Mouse (Mus musculus) monocyte, adult 2 months (primary cell): ENCODE data around the gene Mgll.

Experiments used
- DNase-seq, 2 experiments: peaks; one replicate each; pipeline ENCODE4 v3.0.0; 2022; ENCODE audit warnings: low spot score in 2 of 2, low read depth in 1 of 2

Gene Mgll

DNA sequence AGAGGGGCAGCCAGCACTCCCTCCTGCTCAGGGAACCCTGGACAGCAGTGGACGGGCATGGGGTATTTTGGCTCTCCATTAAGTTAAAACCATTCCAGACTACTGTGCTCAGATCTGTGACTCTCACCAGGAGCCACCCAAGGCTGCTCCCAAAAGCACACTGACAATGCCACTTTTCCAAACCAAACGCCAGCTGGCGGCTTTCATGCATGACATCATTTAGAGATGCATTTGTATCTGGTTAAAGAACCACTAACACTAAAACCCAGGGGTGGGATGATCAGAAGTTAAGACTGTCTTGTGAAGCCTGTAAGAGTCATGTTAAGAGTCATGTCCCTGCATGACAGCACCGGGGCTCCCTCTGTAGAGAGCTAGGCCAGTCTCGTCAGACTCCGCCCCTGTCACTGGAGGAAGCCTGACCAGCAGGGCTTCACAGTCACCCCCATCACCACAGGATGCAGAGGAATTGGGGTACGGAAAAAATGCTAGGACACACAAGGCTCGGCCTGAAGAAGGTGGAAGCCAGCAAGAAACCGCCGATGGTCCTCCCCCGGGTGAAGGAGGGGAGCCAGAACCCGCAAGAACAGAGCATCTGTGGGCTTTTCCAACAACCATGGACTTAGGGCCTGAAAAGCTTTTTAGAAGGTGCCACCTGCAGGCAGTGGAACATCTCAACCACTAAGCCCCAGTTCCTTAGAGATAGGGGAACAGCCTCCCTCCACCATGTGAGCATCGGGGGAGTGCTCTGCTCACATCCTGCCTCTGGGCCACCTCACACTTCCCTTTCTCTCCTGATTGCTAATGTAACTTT lies 103.4 kb downstream of the Mgll start:
- peak; percentile 28 to 36 for DNase-seq

DNA sequence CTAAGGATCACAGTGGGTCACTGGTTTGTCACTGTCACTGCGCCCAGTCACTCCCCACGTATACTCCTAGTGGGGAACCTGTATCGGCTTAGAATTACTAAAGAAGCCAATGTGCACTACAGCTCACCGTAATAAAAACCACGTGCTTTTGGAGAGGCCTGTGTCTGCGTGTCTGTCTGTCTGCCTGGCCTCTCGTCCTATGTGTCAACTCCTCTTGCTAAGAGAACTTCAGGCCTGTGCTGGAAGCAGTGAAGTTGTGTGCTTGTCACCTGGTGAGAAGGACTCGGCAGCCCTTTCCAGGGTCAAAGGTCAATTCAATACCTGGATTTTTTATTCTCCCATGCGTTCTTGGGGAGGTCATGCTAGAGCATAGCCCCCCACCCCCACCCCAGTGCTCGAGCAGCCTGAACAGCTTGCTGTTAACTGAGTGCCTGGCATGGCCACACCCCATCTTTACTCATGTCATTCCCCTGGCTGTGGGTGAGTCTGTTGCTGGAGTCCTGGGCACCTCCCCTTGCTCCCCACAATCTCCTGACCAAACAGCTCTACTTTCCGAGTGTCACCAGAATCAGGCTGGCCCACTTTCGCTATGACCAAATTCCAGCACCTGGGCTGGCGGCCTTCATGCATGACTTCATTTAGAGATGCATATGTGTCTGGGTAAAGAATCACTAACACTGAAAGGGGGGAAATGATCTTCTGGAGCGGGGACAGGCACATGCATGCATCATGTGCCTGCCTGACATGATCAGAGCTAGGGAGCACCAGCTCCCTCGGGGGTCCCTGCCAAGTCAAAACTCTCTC lies 104.2 kb downstream of the Mgll start:
- DNase-seq, result no peak

DNA sequence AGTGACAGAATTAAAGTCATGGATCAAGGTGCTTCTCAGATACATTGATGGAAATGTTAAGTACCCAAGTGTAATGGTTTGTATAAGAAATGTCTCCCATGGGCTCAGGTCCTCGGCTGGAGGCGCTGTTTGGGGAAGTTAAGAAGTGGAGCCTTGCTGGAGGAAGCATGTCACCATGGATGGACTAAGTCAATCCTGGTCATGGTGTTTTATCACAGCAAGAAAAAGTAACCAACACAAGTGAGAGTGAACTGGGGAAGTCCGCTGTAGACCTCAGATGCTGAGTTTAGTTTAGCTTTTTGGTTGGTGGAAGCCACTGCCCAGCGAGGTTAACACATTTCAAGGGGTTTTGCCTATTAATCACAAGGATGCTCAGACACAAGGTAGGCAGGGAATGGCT lies 105.4 kb downstream of the Mgll start:
- DNase-seq, result no peak

DNA sequence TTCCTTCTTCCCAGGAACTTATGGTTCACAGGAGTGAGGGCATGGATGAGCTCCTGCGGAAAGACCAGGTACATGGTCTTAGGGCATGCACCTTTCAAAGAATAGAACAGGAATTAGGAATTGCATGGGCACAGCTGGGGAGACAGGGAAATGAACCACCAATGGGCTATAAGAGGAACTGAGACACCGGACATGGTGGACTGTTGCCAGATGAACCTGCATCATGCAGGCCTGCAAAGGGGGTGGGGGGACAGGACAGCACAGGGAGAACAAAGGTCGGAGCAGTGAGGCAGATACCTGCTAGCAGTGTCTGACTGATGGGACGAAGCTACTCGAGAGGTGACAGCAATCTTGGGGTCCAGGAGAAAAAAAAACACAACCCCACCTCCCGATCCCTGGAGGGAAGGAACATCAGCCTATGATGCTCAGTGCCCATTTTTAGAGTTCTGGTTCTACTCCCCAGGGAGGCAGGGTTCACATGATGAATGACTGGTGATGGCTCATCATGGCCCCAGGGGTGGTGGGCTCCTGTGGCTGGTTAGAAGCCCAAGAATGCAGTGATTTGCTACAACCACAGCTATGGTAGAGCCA lies 106.0 kb downstream of the Mgll start:
- DNase-seq, result no peak

DNA sequence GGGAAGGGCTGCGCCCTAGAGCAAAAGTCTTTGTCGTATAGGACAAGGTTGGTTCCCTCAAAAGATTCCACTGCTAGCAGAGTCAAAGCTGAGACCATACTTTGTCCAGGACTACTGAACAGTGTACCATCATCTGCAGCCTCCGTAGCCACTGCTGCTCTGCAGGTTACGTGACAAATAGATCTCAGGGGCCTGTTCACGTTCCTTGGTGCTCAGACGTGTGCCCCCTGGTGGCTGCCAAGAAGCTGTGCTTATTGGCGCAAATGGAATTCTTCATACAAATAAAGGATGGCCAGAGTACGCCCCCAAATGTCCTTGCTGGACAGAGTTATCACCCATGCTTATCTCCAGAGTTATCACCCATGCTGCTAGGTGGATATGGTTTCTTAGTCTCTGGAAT lies 107.2 kb downstream of the Mgll start:
- DNase-seq, result no peak

DNA sequence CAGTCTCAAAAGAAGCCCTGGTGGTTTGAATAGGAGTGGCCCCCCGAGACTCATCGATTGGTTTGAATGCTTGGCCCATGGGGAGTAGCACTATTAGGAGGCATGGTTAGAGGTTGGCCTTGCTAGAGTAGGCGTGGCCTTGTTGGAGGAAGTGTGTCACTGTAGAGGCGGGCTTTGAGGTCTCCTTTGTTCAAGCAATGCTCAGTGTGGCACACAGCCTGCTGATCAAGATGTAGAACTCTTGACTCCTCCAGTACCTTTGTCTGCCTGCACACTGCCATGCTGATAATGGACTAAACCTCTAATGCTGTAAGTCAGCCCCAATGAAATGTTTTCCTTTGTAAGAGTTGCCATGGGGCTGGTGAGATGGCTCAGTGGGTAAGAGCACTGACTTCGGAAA lies 108.5 kb downstream of the Mgll start:
- DNase-seq, result no peak

DNA sequence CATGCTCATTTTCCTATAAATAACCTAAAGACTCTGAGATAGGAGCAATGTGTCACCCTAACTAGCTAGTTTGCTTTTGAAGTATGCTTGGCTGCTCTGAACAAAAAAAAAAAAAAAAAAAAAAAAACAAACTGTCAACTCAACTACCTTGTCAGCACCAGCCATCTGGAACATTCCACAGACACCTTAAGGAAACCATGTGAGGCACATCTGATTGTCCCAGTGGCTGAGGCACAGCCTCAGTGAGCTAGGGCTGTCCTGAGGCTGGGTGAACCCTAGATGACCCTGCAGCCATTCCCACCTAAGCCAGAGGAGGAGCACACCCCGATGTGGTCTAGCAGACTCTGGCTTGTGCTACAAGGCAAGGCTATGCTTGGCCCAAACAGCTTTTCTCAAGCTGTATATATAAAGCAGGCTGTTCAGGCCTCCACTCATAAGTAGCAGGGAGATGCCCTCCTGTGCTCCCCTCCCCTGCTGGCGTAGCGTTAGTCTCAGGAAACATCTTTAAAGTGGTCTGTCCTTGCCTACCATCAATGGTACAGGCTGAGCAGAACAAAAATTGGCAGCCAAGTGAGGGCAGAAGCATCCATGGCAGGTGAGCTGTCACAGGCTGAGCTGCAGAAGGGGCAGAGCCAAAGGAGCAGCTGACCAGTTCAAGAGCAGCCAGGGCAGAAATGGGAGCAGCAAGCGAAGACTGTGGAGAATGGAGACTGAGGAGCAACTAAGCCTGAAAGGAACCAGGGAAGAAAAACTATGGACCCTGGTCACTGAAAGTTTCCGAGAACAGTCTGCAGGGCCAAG lies 109.3 kb downstream of the Mgll start:
- DNase-seq, result no peak

DNA sequence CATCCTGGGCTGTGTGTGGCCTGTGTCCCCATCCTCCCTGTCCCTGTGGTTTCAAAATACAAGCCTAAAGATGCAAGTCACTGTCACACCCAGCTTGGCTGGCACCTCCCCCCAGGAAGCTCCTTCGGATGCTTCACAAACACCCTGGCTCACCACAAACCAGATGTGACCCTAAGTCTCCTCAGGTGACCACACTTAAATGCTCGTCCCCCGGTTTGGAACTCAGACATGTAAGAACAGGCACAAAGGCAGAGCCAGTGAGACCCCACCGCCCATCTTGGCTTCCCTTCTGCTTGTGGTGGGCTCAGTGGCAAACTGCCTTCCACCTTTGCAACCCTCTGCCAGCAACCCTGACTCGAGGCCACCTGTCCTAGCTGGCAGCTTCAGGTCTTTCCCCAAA lies 110.8 kb downstream of the Mgll start:
- no peak for DNase-seq

DNA sequence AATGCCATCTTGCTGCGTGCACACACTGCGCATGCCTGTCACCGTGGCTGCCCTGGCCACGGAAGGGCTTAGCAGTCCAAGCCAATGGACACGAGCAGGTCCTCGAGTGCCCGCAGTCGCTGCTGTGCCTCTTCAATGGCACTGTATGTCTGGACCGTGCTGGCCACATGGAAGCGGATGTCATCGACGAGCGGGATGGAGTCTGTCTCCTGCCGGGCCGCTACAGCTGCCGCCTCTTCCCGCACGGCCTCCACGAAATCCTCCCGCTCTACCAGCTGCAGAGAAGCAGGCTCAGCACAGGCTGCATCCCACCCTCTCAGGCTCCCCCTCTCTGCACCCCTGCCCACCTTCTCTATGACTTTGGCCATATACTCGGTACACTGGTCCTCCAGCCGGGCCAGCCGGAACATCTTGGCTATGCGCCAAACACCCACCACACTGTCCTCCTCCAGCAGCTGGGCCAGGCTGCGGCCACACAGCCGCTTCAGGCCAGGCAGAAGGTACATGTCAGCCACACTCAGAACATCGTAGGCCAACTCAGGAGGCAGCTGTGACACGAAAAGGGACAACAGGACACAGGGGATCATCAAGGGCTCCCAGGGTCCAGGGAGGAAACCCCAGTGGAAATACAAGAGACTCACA lies 112.1 kb downstream of the Mgll start:
- DNase-seq, result no peak

DNA sequence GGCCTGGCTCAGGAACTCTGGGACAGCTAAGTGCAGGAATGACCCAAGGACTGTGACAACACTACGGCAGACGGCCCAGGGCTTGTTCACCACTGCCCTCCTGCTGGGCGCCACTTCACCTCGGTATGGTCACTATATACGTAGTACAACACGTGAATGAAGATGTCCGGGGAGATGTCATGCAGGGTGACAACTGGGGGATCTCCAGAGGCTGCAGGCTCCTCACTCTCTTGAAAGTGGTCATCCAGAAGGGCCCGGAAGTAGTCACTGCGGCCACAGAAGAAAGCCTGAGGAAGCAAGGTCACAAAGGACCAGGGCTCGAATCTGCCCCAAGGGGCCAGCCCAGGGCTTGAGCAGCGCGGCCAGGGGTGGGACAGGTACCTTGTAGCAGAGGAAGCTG lies 113.8 kb downstream of the Mgll start:
- DNase-seq, result no peak

DNA sequence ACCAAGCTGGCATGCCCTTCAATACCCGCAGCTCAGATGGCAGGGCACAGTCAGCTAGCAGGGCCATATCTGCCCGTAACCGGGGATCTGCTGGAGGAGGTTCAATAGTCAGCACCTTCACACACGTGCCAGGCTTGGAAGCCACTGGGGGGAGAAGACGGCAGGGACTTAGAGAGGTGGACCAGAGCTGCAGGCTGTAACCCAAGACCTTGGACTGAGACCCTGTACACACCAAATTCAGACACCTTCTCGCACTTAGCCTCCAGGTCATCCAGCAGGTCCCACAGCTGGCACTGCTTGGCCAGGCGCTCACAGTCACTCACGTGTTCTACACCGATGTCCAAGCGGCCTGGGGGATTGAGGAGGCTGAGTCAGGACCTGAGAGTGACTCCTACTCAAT lies 114.4 kb downstream of the Mgll start:
- DNase-seq, result no peak

DNA sequence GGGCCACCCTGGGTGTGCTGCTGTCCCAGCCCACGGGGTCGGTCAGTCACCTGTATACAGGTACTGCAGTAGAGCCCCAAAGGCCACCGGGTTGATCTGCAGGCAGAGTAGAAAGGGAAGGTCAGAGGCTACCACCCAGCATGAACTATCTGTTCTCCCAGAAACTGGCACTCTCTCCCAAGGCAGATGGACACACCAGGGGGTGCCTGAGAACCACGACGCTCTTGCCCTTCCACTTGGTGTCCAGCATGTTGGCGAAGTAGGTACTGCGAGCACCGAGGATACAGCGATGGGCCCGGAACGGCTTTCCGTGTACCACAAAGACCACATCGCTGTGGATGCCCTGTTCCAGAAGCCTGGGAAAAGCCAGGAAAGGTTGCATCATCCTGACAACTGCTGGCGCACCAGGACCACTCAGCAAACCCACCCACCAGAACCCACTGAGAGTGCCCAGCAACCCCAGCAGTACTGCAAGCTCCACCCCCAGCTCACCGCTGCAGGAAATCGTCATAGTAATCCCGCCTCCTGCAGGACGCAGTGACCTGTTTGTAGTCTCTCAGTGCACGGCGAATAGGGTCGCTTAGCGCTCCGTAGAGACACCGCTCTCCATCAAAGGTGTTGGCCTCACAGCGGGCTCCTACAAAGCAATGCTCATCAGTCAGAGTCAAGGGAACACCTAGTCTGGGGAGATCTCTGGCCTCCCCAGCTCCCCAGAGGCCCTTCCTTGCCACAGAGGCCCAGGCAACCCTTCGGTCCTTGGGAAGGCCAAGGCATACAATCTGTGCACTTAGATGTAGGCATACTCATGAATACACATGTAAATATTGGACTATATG lies 115.1 kb downstream of the Mgll start:
- DNase-seq, result no peak

DNA sequence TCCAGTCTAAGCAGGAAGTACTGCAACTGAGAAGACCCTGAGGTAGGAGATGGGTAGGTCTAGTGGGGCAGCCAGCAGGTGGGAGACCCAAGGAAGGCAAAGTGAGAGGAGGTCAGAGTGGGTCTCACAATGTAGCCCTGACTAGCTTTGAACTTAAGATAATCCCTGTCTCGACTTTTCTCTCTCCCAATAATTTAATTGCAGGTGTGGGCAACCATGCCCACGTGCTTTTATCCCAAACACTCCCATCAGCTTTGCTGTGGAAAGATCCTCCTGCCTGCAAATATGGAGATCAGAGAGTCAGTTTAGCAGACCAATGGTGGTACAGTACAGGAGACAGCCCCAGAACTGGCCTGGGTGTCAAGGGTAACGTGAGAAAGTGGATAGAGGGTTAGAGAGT lies 116.0 kb downstream of the Mgll start:
- DNase-seq, result no peak

DNA sequence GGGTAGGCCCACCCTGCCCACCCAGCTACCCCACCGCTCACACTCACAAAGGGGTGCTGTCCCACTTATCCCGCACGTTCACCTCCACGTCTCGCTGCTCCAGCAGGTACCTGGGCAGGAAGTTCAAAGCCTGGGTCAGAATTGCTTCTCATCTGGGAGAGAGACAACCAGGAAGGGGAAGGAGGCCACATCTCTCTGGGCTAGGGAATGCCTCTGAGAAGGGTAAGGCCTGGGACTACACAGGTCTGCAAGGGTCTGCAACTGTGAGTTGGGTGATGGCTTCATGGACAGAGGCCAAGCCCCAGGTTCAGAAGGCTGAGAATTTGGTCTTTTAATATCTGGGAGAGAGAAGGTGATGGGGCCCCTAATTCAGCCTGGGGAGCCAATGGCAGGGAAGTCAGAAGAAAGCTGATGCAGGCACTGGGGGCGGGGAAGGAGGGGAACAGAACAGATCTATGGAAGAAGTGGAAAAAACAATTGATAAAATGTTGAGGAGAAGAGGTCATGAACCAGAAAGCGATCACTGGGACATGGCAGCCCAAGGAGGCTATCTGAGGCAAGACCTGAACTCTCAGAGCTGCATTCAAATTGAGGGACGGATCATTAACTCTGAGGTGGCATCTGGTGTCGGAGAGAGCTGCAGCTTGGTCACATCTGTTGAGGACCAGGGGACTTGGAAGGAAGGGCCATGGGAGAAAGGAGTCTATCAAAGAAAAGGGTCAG lies 116.7 kb downstream of the Mgll start:
- no peak for DNase-seq

DNA sequence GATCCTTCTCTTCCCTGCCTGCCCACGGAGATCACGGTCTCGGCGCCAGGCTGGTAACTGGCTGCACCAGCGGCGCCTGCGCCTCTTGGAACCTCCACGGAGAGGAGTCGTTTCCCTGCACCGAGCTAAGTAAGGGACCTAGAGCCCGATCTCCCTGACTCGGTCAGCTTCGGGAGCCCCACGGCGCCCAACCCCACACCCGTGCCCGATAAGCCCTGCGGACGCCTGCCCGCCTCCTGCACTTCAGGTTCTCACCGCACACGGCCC lies 117.2 kb downstream of the Mgll start:
- no peak for DNase-seq

DNA sequence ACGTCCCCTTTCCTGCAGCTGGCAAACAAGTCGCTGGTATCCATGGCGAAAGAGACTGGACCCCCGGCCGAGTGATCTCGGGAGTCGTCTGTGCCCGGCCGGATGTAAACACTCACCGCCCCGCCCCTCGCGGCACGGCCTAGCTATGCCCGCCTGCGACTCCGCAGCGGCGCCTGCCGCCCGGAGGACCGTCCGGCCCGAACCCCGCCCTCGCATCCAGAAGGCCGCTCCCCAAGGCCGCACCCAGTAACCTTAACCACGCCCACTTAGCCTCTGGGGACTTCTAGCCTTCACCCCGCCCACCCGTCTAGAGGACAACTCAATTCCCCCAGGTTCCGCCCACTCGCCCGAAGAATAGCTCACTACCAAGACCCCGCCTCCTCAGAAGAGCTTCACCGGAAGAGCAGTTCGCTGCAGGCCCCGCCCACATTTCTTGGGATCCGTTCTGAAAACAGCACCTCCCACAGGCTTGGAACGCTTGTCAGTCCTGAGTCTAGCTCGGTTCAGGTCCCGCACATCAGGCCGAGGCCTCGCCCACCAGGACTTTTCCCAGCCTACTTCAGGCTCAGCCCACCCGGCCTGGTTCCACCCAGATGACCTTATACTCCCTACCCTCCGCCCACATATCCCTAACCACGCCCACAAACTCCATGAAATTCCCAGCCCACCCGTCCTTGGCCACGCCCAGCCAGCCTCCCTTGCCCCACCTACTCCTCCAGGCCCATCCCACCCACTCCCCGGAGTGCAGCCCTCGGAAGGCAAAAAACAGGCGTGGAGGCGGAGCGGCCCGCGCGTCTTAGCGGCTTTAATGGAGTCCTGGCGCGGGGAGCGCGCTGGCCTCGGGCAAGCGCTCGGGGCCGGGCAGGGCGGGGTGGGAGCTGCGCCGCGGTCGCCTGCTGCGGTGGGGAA lies 117.8 kb downstream of the Mgll start, which contains the start of gene Abtb1:
Abtb1 (minus strand) TSS at position 204 of the 909 bp plus-strand sequence.
- peak; percentile 97 to 98 for DNase-seq

DNA sequence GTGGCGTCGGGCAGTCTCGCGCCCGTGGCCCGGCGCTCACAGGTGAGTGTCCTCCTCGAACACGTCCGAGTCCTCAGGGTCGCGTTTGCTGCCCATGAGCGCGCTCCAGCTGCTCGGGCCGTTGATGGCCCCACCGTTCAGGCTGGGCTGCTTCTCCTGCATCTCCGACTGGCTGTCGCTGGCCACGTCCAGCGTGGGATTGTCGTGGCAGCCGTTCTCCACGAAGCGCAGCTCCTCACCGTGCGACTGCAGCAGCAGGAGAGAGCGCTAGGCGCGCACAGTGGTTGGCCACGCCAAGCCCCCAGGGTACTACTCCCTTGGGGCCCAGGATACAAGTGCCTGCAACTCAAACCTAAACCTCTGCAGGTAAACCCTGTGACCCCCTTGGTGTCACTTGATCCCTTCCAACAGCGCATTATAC lies 118.5 kb downstream of the Mgll start:
- no peak for DNase-seq

DNA sequence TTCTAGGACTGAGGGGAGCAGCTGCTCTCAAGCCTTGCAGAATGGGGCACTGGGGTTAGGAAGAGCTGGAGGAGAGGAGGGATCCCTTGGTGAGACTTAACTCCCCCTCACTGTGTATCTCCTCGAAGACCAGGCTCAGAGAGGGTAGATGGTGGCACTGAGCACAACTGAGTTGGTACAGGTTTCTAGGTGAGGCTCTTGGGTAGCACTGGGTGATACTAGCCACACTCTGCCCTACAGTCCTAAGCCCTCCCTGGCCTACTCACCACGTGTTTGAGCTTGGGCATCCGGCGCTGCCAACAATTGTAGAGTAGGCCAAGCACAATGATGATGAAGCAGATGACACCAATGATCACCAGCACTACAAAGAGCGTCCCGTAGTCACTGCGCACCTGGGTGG lies 119.0 kb downstream of the Mgll start:
- no peak for DNase-seq
